Mouse (Mus musculus) frontal cortex, postnatal 36 days (tissue): ENCODE measurements around the gene Pip5k1b.

Source experiments
- DNase-seq, 2 experiments: peaks; one replicate each; pipeline ENCODE4 v3.0.0; 2022; ENCODE audit warnings: low spot score in 2 of 2

Gene Pip5k1b

DNA sequence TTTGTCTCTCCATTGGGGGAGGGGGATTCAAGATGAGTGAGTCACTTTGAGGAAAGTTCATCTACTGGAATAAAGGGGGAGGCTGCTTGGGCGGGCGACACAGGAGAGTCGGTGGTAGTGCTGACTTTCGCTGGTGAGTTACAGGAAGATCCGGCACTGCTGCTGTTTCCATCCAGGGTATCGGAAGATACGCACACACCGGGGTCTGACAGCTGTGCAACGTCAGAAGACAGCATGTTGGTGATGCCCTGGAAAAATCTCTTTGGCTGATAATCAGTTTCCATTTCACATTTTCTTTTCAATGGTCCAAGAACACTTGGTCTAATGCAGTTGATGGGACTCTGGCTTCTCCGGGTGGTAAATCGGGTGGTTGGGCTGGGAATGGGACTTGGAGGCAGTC lies 79.2 kb downstream of the Pip5k1b start:
- DNase-seq = peak in 1 of 2 experiments; percentile 19

DNA sequence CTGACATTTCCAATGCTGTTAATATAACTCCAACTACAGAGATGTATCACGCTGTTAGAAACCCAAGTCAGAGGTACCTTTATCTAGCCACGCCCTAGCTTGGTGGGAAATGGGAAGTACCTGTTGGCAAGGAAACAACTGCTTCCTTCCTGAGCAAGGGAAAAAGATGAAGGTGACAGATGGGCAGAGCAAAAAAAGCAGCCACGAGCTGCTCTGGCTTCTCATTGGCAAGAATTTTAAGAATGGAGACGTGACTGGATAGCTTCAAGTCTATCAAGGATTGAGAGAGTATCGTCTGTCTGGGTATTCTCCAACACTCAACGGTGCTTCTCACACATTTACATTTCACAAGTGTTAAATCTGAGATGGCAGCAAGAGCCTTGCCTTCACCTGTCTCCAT lies 80.4 kb downstream of the Pip5k1b start:
- DNase-seq = no peak

DNA sequence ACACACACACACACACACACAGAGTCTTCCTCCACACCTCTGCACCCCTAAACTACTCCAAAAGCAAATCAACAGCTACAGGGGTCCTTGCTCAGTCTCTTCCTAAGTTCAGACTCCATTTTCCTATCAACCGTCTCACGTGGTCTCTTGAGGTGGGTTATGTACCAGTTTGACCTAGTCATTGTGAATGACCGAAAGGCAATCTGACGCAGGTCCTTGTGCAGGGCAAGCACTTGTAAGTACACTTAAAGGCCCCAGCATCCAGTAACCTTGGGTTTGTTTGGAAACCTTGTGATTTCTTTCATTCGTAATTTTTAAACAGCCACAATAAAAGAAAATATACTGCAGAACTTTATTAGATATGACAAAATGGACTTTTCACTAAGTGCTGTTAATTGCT lies 83.2 kb downstream of the Pip5k1b start:
- DNase-seq = no peak

DNA sequence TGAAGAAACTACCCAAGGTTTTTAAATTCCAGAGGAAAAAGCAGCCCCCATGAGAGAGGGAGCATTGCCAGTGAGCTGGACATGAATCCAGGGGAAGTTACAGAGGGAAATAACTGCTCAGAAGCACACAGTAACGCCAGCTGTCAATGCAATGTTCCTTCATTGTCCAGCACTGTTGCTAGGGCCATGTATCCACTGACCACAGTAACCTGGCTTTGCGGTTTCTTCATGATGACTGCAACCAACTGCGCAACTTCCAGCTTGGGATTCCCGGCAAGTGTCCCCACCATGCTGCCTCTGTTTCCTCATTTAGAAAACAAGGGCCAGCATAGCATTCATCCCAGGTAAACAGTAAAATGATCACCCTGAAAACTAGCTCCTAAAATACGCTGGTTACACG lies 84.1 kb downstream of the Pip5k1b start:
- no peak for DNase-seq

DNA sequence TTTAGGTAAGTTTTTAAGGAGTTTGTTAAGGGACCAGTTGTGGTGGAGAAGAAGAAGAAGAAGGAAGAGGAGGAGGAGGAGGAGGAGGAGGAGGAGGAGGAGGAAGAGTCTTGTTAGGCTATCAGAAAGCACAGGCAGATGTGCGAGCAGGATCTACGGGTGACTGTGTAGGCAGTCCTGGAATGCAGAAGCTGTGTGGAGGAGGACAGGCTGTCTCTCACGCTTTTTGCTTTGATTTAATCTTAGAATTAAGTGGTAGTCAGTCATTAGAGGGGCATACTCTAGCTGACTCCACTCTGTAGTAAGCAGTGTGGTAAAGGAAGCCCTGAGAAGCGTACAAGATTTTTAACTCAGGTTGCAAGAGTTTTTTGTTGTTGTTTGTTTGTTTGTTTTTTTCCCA lies 86.5 kb downstream of the Pip5k1b start:
- no peak for DNase-seq

DNA sequence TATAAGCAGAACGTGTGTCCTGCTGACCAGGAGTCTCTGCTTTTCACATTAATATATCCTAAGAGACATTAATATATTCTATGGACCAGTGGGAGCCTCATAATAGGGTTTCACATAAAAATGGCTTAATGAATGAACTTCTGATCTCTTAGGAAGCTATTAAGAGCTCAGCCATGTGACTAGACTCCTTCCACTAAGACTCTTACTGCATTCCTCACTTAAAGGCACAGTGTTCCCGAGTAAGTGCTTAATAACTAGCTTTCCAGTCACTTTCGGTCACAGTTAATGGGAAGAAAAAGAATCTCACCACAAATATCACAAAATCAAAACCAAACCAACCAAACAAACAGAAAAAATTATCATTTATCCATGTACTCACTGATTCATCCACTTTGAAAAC lies 87.1 kb downstream of the Pip5k1b start:
- no peak for DNase-seq

DNA sequence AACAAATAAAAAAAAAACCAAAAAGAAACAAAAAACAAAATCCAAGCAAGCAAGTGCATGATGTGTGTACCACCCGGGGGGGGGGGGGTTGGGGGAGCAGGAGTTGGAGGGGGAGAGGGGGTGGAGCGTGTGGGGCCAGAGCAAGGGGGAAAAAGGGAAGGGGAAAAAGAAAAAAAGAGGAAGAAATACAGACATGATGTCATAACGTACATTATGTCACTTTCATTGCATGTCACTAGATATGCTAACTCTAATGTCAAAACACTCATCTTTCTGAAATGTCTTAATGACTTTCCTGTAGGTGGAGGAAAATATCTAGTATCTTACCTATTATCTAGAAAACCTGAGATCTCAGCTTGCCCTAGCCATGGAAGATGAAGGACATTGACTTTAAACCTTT lies 92.7 kb downstream of the Pip5k1b start:
- no peak for DNase-seq

DNA sequence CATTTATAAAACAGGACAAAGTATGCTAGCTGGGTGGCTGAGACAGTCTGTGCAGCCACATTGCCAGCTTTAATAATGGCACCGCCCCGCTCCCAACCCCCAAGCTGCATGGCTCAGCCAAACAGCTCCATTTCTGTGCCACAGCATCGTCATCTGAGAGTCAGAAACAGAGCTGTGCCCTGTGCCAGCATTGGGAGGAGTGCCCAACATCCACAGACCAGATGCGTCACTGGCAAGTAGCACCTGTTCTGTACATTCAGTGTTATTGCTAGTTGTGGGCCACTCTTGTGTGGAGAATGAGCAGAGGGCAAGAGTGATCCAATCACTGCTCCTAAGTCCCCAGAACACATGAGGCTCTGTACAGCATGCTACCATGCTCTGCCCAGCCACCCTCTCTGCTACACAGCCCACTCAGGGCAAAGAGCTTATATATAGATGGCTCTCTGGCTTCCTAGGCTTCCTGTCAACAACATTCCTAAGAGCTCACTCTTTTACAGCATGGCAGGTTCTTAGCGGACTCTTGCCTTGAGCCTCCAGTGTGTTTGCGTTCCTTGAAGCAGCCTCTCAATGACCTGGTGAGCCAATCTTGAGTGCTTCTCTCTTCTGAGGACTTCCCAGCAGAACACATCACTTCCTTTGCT lies 99.0 kb downstream of the Pip5k1b start:
- peak; percentile 41 to 45 for DNase-seq

DNA sequence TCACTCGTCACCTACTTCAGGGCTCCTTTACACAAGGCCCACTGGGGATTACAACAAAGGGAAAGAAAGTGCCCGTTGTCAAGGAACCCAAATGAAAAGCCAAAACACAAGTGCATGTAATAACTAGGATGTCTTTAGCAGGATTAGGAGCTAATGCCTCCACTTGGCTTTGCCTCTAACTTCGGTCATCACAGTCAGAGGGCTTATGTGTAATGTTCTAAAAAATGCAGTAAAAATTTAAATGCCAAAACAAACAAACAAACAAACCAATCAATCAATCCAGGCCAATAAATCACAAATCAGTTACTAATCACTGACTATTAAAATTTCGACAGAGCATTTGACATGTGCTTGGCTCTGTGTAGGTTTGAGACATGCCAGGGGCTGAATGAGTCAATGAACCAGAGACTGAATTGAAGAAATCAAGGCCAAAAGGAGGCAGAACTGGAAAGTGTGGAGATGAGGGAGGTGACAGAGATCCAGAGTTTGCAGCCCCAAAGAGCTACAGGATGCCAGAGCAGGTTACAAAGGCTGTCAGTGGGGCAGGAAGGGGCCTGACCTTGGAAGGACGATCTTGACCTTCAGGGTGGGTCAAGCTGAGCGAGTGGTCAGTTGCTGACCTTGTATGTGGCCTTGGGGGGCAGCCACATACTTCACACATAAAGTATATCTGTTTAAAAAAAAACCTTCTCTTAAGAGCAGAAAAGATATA lies 100.3 kb downstream of the Pip5k1b start:
- no peak for DNase-seq

DNA sequence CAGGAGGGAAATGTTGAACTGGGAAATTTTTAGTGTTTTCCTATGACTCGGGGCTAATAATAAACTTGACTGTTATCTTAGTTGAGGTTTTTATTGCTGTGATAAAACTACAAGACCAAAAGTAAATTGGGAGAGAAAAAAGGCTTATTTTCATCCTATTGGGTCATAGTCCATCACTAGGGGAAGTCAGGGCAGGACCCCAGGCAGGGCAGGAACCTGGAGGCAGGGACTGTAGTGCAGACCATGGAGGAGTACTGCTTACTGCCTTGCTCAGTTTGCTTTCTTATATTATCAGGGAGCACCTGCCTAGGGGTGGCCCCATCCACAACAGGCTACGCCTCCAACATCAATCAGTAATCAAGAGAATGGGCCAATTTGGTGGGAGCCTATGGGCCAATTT lies 101.2 kb downstream of the Pip5k1b start:
- no peak for DNase-seq

DNA sequence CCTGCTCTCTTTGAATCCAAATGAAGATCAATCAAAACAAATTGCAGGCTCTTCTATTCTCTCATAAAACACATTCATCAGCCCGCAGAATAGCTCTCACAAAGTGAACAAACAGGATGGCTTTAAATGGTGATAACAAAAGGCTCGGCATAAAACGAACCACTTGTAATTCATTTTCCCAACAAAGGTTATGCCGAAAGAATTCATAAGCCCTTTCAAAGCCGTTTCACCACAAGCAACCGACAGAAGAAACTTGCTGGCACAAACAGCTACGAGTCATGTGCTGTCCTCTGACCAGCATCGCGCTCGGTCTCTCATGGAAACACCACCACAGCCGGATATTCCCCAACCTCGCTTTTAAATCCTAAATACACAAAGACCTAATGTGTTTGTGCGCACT lies 102.3 kb downstream of the Pip5k1b start:
- DNase-seq = peak; percentile 29 to 33

DNA sequence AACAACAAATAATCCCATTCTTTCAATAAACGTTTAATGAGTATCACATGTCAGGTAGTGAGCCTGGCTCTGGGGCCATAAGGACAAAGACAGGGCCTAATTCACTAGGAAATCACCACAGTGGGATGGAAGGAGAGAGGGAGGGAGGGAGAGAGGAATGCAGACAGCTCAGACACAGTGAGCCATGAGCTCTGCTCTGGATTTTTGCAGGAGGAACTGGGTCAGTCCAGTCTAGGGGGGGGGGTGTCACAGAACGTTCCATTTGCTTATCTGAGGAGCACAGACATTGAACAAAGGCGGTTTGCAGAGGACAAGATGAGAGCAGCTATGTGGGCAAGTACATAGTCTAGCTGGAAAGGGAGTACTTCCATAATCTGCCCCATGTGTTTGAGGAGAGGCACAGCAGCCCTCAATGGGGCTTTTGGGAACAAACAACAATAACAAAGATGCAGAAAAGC lies 103.2 kb downstream of the Pip5k1b start:
- no peak for DNase-seq

DNA sequence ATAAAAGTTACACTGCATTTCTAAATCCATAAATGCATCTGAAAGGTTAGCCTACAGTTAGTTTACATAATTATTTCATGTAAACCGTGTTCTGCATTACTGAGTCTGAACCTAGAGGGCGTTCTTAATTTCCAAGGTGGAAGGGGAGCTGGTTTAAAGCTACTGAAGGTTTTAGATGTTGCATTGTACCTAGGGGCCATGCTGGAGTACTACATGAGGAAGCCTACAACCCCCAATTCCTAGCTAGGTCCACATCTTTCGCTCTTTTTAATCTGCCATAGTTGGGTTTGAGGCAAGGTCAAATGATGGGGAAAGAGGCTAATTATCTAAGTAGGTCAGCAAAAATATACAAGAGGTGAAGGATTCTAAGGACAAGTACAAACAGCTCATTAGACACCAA lies 104.0 kb downstream of the Pip5k1b start:
- DNase-seq = no peak

DNA sequence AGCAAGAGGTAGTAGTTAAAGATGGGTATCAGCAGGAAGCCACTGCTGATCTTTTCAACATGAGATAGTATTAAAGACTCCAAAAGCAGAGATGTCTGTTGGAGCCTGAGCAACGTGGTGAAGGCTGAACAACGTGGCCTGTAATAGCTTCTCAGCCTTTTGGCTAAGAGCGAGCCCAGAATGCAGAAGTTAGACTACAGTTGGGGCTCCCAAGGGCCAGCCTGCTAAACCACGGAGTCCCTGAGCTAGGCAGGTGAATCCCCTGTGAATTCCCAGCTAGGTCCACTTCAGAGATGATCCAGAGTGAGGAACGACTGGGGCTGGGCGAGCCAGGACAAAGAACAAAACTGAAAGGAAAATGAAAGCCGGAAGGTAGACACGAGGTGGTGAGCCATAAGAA lies 104.9 kb downstream of the Pip5k1b start:
- no peak for DNase-seq

DNA sequence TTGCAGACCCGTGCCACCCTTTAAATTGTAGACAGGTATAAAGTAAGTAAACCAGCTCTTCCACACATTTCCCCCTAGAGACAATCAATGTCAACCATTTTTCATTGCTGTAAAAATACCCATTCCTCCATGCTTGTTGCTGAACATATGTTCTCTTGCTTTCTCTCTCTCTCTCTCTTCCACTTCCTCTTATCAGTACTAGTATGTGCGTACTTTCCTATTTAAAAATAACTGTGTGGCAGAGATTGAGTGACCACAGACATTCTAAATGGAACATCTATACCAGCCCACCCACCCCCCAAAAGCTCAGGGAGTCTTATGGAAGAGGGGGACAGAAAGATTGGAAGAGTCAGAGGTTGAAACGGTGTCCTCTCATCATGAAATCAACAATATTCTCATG lies 111.3 kb downstream of the Pip5k1b start:
- no peak for DNase-seq

DNA sequence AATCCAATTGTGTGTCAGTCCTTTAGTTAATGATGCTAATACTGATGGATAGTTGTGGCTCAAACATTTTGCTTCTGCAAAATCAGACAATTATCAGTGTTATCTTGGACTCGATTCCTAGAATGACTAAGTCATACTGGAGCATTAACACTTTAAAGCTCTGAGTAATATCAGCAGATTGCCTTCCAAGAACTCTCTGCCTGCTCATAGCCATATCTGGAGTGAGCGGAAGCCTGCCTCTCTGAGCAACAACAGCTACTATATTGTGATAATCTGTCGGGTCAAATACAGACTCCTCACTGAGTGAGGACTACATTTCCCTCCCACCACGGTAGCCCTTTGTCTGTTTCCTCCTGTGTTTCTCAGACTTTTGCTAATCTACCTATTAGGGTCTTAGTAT lies 116.0 kb downstream of the Pip5k1b start:
- no peak for DNase-seq

DNA sequence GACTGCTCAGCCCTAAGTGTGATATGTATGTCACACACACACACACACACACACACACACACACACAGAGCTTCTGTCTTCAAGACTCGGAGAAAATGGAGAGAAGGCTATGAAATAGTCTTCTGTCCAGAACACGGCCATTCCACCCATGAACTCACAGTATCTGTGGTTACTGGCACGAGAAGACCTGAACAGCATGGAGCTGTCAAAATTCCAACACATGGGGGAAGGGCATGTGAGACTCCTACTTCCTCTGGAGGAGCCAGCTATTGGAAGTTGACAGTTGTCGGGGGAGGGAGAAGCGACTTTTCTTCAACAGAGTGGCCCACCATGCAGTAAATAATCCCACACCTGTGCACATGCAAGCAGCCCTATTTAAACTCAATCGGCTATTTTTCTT lies 121.4 kb downstream of the Pip5k1b start:
- DNase-seq = no peak

DNA sequence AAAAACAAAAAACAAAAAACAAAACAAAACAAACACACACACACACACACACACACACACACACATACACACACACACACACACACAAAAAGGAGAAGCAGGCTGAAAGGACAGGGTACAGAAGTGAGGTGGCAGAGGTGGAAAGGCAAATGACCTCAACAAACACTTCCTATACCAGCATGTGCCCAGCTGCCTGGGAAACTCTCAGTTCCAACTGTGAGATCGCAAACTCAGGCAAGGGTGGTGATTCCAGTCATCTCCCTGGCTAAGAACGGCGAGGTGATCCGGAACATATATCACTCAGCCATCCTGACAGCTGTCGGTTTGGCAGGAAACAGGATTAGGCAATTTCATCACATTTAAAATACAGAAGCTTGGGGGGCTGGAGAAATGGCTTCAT lies 123.2 kb downstream of the Pip5k1b start:
- no peak for DNase-seq

DNA sequence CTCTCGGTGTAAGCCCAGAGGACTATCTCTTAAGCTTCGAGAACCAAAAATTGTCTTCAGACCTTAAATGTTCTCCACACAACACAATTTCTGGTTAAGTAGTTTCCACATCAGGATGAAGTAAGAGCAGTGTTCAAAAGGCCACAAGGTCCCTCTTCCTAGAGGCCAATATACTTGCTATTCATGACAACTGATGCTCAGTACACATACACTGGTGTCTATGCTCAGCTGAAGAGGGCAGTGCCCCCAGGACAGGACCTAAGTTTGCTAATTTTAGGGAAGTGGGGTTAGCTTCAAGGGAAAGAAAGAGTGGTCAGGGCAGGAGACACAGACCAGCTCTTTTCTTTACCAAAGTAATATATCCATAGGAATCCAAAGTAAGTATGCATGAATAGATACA lies 124.3 kb downstream of the Pip5k1b start:
- DNase-seq = no peak

DNA sequence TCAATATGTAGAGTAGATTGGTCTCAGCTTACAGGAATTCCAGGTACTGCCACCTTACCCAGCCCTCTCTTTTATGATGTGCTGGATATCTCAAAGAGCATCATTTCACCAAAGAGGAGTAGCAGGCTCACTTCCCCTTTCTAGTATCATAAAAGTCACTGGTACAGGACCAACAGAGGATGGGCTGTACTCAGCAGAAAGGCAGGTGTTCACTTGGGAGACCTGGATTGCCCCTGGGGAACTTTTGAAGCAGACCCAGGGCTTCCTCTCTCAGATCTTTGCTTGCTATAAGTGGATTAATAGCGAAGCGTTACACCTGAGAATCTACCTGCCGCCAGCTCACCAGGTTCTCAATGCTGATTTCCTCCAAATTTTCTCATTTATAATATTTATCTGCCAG lies 127.7 kb downstream of the Pip5k1b start:
- no peak for DNase-seq

DNA sequence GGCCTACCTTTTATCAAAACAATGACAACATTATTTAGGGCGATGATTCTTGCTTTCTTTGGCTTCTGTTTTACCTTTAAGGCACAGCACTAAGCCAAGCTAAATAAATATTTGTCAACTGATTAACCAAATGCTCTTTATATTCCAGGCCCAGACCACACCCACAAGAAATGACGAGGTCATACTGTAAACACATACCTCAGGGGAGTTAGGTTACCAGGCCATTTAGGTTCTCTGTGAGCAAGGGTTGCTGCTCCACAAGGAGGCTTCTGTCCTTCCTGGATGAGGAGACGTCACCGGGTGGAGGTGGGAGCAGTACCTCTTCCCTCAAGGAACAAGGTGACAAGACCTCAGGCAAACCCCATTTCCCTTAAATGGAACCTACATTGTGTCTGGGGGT lies 128.4 kb downstream of the Pip5k1b start:
- no peak for DNase-seq

DNA sequence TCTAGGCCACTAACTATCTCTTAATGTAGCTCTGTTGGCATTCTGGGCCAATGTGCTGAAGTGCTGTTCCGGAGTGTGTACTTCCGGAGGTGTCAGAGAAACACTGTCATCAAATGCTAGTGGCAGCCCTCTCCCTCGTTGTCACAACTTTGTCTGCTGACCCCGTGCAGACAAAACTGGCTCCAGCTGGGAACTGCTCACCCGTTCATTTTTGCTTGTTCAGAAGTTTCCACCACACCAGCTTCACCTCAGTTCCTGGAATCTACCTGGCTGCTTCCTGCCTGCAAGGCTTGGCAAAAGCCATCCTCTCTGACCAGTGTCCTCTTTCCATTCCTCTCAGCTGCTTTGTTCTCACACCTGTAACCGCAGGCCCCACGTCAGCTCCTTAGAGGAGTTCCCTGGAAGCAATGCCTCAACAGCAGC lies 128.9 kb downstream of the Pip5k1b start:
- no peak for DNase-seq

DNA sequence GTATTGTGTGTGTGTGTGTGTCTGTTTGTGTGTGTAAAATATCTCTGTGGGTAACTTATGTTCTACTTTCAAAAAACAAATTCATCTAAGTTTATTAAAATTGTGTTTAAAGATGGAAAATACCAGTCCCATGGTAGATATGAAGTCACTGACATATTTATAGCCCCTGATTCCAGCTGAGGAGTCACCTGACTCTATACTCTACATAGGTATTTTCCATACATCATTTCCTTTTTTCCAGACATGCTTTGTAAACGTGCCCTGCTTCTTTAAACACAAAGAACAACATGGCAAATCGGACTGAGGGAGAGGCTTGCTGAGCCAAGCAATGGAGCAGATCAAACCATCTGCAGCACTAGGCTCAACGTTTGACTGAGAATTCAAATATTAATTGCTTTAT lies 137.6 kb downstream of the Pip5k1b start:
- no peak for DNase-seq

DNA sequence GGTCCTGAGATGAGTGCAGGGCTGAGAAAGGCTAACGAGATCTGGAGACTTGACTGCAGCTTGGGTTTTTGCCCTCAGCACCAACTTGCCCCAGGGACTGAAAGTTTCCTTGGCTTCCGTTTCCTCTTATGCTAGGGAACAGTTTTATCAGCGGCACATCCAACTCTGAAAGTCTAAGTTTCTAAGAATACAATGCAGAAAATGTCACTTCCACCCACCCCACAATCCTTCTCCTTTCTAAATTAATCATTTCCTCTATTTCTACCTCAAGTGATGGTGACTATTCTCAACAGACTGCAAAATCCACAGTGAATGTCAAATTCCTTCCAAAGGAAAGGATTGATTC lies 138.0 kb downstream of the Pip5k1b start:
- peak; percentile 17 to 55 for DNase-seq
